Mouse (Mus musculus) ES-E14 (cell line): ENCODE measurements around the gene Ttc32. TPM values are rescaled to one million over a fixed set of nuclear protein-coding genes. Genes with fewer than 3 reads are reported as not detected.

Experiments used
- DNase-seq: peaks from one replicate; pipeline ENCODE4 v3.0.0-alpha.2; 2013; ENCODE audit warnings: low read depth, low spot score
- H3K27ac ChIP-seq: 2 replicates; pipeline ENCODE4 v1.5.1; 2012; ENCODE audit warnings: low read depth, mild to moderate bottlenecking, low read length, moderate library complexity, mixed read lengths; ENCODE audit not compliant: poor library complexity, insufficient read depth, severe bottlenecking
- H3K36me3 ChIP-seq: 2 replicates; pipeline ENCODE4 v1.6.1; 2012; ENCODE audit warnings: mild to moderate bottlenecking, low read length, moderate library complexity, mixed read lengths; ENCODE audit not compliant: control insufficient read depth, poor library complexity, insufficient read depth, severe bottlenecking
- H3K4me1 ChIP-seq, 2 experiments: fragments of 150-350 bp in 1 of 2; sonication (generic) in 1 of 2; 2 replicates each; pipeline ENCODE4 v1.6.1; 2012; ENCODE audit warnings: low read length in 2 of 2, mild to moderate bottlenecking in 1 of 2, mixed read lengths in 1 of 2; ENCODE audit not compliant: control insufficient read depth in 2 of 2, insufficient read depth in 2 of 2, poor library complexity in 1 of 2
- H3K4me3 ChIP-seq, 2 experiments: fragments of 150-350 bp in 1 of 2; sonication (generic) in 1 of 2; 2 replicates each; pipeline ENCODE4 v1.5.1; 2012; ENCODE audit warnings: low read length in 2 of 2, low read depth in 1 of 2, mild to moderate bottlenecking in 1 of 2, mixed read lengths in 1 of 2; ENCODE audit not compliant: insufficient read depth in 1 of 2, poor library complexity in 1 of 2, severe bottlenecking in 1 of 2
- H3K9ac ChIP-seq: 2 replicates; pipeline ENCODE4 v1.6.1; 2012; ENCODE audit warnings: low read depth, mild to moderate bottlenecking, low read length, mixed read lengths; ENCODE audit not compliant: poor library complexity, insufficient read depth, severe bottlenecking
- H3K9me3 ChIP-seq: fragments of 150-350 bp; sonication (generic); 2 replicates; pipeline ENCODE4 v1.6.1; 2012; ENCODE audit warnings: low read depth, mild to moderate bottlenecking, low read length; ENCODE audit not compliant: control insufficient read depth, insufficient read depth
- CHD2 ChIP-seq: IDR thresholded peaks from 2 replicates; pipeline ENCODE4 v1.6.1; 2014; ENCODE audit warnings: mild to moderate bottlenecking, low read depth, low read length, inconsistent platforms
- HCFC1 ChIP-seq: IDR thresholded peaks from 2 replicates; pipeline ENCODE4 v1.6.1; 2012; ENCODE audit warnings: low read length, inconsistent platforms, borderline replicate concordance; ENCODE audit not compliant: insufficient read depth
- MAFK ChIP-seq: IDR thresholded peaks from 2 replicates; pipeline ENCODE4 v1.6.1; 2014; ENCODE audit warnings: mild to moderate bottlenecking, low read depth, low read length, inconsistent platforms; ENCODE audit not compliant: insufficient read depth
- ZC3H11A ChIP-seq: IDR thresholded peaks from 2 replicates; pipeline ENCODE4 v1.6.1; 2012; ENCODE audit warnings: low read depth, mild to moderate bottlenecking, inconsistent platforms, low read length, borderline replicate concordance
- ZNF384 ChIP-seq: IDR thresholded peaks from 2 replicates; pipeline ENCODE4 v1.6.1; 2012; ENCODE audit warnings: low read depth, low read length, inconsistent platforms
- in situ Hi-C, 2 experiments: fragments of 600-800 bp; cut with MboI; formaldehyde crosslinking; loops; one replicate each; pipeline ENCODE4 v1.15.1; 2025; ENCODE audit warnings: low sequenced_read_pairs in 2 of 2, inconsistent platforms in 1 of 2; ENCODE audit not compliant: unreplicated experiment in 2 of 2
- total RNA-seq: library from RNA; depleted of rRNA; stranded (reverse); fragments of 300-350 nt; gene quantifications from 2 replicates; pipeline ENCODE4 v1.2.3, GENCODE M21; 2012

Gene Ttc32
- total RNA-seq, 1 experiment: 6.7 TPM

DNA sequence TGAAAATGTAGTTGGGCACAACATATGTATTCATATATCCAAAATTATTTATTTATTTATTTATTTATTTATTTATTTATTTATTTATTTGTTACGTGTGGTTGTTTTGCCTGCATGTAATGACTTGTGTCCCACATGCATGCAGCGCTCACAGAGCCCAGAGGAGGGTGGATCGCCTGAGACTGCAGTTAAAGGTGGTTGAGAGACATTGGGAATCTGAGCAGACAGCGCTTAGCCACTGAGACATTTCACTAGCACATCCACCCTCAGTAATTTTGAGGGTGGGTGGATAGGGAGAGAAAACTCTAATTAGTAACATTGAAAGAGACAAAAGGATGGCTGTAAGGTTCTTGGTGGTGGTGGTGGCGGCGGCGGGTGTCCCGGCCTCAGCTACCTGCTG is 9.4 kb upstream of the Ttc32 start:
- DNase-seq: no peak

DNA sequence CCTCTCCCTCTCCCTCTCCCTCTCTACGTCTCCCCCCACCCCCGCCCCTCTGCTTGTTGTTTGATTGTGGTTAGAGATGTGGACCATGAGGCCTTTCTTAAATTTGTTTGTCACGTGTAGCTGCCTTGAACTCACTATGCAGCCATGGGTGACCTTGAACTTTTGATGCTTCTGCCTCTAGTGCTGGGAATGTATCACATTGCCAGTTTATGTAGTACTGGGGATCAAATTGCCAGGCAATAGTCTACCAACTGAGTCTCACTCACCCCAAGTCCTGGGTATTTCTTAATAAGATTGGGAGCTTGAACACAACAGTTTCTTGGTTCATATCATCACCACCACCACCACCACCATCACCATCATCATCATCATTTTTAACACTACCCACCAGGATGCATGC is 8.8 kb upstream of the Ttc32 start:
- Histone ChIP-seq H3K9ac (no peak overlapping the region), H3K27ac (no peak overlapping the region), H3K4me3 (no peak overlapping the region), H3K4me1 (peaks cover 0 to 2% of the 10 kb centered on the region in 2 experiments; a peak in 1 of 4 replicates), H3K9me3 (no peaks in the 10 kb centered on the region), H3K36me3 (peaks cover 5% of the 10 kb centered on the region; the same call in 1 of the 2 replicates)
- in situ Hi-C loops: loop anchor here in 1 of 2 experiments (25.0 kb wide), 1 partner anchor 259 kb away; the partner anchor contains the start of gene Sdc1
- DNase-seq: no peak
- TF ChIP-seq ZNF384 (no peak), CHD2 (no peak), MAFK (no peak), HCFC1 (no peak), ZC3H11A (no peak)

More for the DNA sequence above, 9.4 kb upstream of the Ttc32 start:
- H3K36me3 ChIP-seq: peaks cover 7% of the 10 kb centered on the region
- no peak overlapping the region for H3K27ac ChIP-seq
- no peak overlapping the region for H3K4me3 ChIP-seq
- no peaks in the 10 kb centered on the region for H3K9me3 ChIP-seq
- TF ChIP-seq MAFK: no peak
- no peak for TF ChIP-seq HCFC1
- no peak for TF ChIP-seq ZNF384
- TF ChIP-seq CHD2: no peak
- no peak for TF ChIP-seq ZC3H11A
- in situ Hi-C loops: loop anchor here in 1 of 2 experiments (25.0 kb wide), 1 partner anchor 258 kb away; the partner anchor contains the start of gene Sdc1
- H3K4me1 ChIP-seq: peaks cover 0 to 2% of the 10 kb centered on the region in 2 experiments; a peak in 1 of 4 replicates
- peak overlapping the region; percentile 22; the same call in 1 of the 2 replicates for H3K9ac ChIP-seq

DNA sequence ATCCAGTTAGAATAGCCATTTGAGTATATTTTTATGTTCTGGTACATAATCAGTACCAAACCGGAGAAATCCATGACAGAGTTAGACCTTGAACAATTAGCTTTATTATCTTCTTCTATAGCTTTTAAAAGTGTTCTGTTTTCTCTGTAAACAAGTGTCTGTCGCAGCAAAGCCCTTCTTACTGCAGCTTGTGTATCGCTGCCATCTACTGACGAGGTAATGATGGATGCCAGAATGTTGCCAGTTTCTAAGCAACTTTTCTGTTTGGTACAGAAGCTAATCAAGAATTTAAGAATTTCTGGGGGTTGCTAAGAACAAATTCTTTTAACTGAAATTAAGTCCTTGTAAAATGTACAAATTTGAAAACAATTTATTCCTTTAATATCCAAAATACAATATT is 6.8 kb upstream of the Ttc32 start:
- H3K4me3 ChIP-seq: no peak overlapping the region
- peaks cover 3% of the 10 kb centered on the region; the same call in 1 of the 2 replicates for H3K36me3 ChIP-seq
- in situ Hi-C loops: loop anchor here in 1 of 2 experiments (25.0 kb wide), 1 partner anchor 261 kb away; the partner anchor contains the start of gene Sdc1
- H3K27ac ChIP-seq: no peak overlapping the region
- H3K9ac ChIP-seq: no peak overlapping the region
- DNase-seq: no peak
- TF ChIP-seq CHD2 (no peak), HCFC1 (no peak), MAFK (no peak), ZC3H11A (no peak), ZNF384 (no peak)
- H3K9me3 ChIP-seq: no peaks in the 10 kb centered on the region
- H3K4me1 ChIP-seq: peaks cover 0 to 2% of the 10 kb centered on the region in 2 experiments; a peak in 1 of 4 replicates

DNA sequence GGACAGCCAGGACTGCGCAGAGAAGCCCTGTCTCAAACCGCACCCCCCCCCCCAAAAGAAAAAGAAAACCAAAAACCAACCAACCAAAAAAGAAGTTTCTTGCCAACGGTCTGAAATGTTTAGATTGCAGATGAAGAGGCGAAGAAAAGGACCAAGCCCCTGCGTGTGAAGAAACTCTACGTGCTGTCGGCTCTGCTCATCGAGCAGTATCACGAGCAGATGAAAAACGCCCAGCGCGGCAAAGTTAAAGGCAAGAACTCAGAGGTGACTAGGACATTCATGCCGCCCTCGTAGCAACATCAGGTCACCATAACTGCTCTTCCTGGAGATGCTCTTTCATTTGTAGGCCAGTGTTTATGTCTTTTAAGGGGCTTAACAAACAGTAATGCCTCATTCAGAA is 5.7 kb upstream of the Ttc32 start:
- H3K9ac ChIP-seq: no peak overlapping the region
- H3K36me3 ChIP-seq: peaks cover 5% of the 10 kb centered on the region; the same call in 1 of the 2 replicates
- no peaks in the 10 kb centered on the region for H3K9me3 ChIP-seq
- no peak overlapping the region for H3K27ac ChIP-seq
- no peak overlapping the region for H3K4me3 ChIP-seq
- in situ Hi-C loops: loop anchor here in 1 of 2 experiments (25.0 kb wide), 1 partner anchor 262 kb away; the partner anchor contains the start of gene Sdc1
- no peak for TF ChIP-seq CHD2
- TF ChIP-seq ZNF384: no peak
- no peak for TF ChIP-seq HCFC1
- TF ChIP-seq ZC3H11A: no peak
- no peak for TF ChIP-seq MAFK
- H3K4me1 ChIP-seq: peaks cover 0 to 2% of the 10 kb centered on the region in 2 experiments; a peak in 1 of 4 replicates
- DNase-seq: no peak
